Mouse (Mus musculus) cerebellum, adult 18-20 months (tissue): ENCODE results near the gene Cdc42bpa.

Experiments
- DNase-seq, 2 experiments: peaks; one replicate each; pipeline ENCODE4 v3.0.0; 2021

The Cdc42bpa gene

DNA sequence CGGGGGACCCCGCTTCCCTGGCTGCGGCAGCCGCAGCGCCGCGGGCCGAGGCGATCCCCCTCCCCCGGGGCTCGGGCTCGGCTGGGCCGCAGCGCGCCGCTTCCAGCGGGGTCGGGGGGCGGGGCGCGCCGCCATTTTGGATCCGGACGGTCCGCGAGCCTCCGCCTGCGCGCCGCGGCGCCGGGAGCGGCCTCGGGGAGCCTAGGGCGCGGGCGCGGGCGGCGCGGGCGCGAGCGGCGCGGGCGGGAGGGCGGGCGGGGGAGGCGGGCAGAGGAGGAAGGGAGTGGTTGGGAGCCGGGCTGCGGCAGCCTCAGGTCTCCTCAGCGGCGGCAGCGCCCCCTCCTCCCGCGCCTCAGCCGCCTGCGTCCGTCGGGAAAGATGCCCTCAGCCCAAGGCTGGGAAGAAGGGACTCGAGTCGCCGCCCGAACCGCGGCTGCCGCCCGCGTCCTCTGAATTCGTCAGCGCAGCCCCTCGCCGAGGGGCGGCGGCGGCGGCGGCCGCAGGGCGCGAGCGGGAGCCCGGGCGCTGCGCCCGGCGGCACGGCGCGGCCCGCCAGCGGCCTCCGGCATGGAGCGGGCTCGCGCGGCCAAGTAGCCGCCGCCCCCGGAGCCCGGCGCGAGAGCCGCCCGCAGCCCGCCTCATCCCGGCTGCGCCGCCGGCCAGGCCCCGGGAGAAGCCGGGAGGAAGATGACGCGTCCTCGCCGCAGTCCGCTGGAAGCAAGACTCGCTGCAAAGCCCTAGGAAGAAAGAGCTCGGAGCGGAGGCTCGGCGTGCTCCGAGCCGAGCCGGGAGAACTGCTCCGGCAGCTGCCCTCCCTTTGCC is at the start of gene Cdc42bpa:
TSS of gene Cdc42bpa (plus strand) at position 752 of the 822 bp plus-strand sequence.
- peak; percentile 79 to 90 for DNase-seq

- DNase-seq: peak in 1 of 2 experiments; percentile 9
Observed at GRCm38 (mm10) chr1:179913471-179913870, 46.8 kb upstream of the Cdc42bpa start.

GRCm38 (mm10) chr1:179917036-179917435 is 43.2 kb upstream of the Cdc42bpa start:
- DNase-seq: no peak

DNA sequence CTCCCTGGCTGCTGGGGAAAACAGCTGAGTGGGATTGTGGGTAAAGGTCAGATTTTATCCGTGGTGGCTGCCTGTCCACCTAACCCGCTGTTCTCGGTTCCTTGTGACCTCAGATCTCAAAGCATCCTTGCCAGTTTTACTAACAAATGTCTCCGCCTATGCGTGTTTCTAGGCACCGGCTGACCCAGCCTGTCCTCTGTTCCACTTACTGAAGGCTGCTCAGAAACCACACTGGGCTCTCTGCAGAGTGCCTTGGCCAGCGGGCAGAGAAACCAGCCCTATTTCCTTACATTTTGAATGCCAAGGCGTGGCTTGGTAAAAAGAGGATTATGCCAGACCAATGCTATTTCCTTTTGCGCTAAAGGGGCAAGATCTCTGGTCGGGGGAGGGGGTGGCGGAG is 42.8 kb upstream of the Cdc42bpa start:
- DNase-seq: peak; percentile 49 to 55

DNA sequence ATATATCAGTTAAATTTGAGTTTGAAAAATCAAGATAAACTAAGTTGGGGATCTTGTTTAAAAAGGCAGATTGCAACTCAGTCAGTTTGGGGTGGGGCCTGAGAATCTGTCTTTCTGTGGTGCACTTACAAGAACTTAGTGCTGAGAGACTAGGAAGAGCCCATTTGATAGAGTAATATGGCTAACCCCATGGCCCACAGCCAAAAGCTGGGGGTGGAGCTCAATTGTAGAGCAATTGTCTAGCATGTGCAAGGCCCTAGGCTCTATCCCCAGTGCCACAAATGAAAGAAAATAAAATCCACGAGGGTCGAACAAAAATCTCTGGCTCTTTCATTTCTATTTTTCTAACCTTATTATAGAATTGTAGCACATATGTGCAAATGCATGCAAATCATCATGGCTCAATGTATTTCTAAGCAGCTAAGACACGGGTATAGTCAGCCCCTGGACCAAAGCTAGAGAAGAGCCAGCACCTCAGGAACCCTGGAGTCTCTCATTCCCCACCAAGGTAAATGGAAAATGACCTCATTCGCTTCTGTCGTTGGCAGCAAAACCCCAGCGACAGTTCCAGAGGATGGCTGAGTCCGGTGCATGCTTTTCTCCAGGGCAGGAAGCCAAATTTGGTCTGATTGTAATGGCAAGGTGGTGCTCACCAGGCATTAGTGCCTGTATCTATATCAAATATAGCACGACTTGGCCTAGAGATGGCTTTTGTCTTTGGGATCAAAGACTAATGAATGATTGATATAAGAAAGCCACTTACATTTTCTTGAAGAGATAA is 40.4 kb upstream of the Cdc42bpa start:
- peak; percentile 81 to 88 for DNase-seq

- DNase-seq: no peak
Observed at GRCm38 (mm10) chr1:179923661-179924405, 36.4 kb upstream of the Cdc42bpa start.

GRCm38 (mm10) chr1:179926240-179926639 is 34.0 kb upstream of the Cdc42bpa start:
- no peak for DNase-seq

GRCm38 (mm10) chr1:179927102-179927501 is 33.2 kb upstream of the Cdc42bpa start:
- DNase-seq: no peak

GRCm38 (mm10) chr1:179928822-179929221 is 31.4 kb upstream of the Cdc42bpa start:
- DNase-seq: no peak

DNA sequence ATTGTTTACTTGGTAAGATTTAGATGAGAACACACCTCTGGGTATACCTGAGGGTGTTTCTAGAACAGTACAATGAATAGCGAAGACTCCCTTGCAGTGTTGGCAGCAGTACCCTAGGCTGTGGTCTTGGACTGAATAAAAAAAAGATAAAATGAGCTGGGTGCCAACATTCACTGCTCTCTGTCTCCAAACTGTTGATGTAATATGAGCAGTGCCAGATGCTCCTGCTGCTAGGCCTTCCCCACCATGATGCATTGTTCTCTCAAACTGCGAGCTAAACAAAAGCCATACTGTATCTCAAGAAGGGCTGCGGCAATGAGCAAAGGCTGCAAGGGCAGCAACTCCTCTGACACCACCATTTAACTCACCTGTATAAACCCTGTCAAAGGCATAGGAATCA is 29.0 kb upstream of the Cdc42bpa start:
- DNase-seq: peak; percentile 25 to 28

DNA sequence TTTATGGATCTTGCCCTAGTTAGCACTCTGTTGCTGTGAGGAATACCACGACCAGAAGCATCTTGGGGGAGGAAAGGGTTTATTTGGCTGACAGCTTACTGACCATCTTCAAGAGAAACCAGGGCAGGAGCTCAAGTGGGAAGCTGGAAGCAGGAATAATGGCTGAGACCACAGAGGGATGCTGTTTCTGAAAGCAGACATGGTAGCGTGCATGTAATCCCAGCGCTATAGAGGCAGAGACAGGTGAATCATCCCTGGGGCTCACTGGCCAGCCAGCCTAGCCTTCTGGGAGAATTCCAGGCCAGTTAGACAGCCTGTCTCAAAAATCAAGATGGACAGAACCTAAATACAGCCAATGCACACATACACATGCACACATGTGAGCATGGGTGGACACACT is 26.2 kb upstream of the Cdc42bpa start:
- no peak for DNase-seq

DNA sequence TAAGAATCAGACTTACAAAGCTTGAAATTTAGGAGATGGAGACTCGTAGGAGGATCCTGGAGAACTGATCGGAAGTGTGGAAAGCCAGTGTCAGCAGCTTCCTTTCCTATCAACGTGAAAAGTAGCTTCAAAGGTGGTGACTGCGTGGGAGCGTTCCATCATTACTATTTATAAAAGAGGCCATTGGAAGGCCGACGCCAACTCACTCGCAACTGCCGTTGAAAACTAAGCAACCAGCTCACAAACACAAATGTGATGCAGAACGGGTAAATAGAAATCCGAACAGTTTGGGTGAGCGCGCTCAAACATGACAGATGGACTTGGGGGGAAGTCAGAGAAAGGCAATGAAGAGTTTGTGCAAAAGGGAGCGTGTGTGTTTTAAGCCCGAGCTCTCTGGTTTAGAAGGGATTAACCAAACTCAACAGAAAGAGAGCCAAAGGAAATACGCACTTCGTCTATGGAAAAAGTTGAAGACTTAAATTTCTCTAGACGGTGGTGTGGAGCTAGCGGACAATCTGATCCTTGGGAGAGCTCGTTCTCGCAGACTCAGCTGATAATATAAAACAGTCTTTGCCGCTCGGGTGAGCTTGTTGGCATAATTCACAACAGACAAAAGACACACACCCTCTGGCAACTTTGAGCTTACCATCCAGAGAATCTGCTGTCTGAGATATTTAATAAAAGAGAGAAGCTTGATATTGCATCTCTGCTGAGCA is 20.0 kb upstream of the Cdc42bpa start:
- DNase-seq: no peak

DNA sequence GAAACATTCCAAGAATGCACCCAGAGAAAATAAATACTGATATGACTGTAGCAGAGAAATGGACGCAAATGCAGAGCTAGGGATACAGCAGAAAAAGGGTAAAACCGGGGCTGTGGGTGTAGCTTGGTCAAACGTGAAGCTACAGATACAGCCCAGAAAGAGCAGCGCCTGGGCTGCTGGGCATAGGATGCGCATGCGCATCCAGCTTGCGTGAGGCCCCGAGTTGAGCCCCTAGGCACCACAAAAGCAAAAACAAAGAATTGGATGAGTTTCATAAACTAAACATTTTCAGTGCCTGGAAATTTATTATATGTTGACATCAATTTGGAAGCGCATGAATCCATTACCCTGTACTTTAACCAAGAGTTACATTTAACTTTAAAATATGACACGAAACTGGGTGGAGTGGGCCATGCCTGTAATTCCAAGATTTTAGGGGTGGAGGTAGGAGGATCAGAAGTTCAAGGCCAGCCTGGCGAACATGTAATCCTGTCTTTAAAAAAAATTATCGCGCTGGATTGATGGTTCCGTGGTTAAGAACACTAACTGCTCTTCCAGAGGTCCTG is 19.4 kb upstream of the Cdc42bpa start:
- DNase-seq: no peak

- no peak for DNase-seq
Observed at GRCm38 (mm10) chr1:179945017-179945416, 15.3 kb upstream of the Cdc42bpa start.

GRCm38 (mm10) chr1:179946616-179947015 is 13.7 kb upstream of the Cdc42bpa start:
- DNase-seq: peak; percentile 52 to 67

- DNase-seq: no peak
Observed at GRCm38 (mm10) chr1:179947653-179948052, 12.6 kb upstream of the Cdc42bpa start.

- DNase-seq: peak; percentile 52 to 70
Observed at GRCm38 (mm10) chr1:179951597-179951996, 8.7 kb upstream of the Cdc42bpa start.

GRCm38 (mm10) chr1:179953251-179953650 is 7.0 kb upstream of the Cdc42bpa start:
- DNase-seq: no peak

GRCm38 (mm10) chr1:179957431-179957830 is 2.8 kb upstream of the Cdc42bpa start:
- no peak for DNase-seq

- DNase-seq: peak; percentile 55 to 63
Observed at GRCm38 (mm10) chr1:179958871-179959720, 1.2 kb upstream of the Cdc42bpa start.

- DNase-seq: no peak
Observed at GRCm38 (mm10) chr1:179960543-179960876, 238 bp downstream of the Cdc42bpa start.
